Mouse (Mus musculus): Measurements from ENCODE around the gene Gimap8.

GRCm38 (mm10) chr6:48684319-48684718 lies 37.3 kb downstream of the Gimap8 start, which contains the start of gene Gimap4:
- no peak for TF ChIP-seq EP300 (IDR thresholded peaks at IDR 0.05)
- TF ChIP-seq CTCF (IDR thresholded peaks at IDR 0.05), result no peak

Data from lung, postnatal 0 days (tissue).